Mouse (Mus musculus): ENCODE data around the gene Neurod1.
A peak's percentile ranks its signal among the peaks of the same experiment; 100 is the strongest.

The Neurod1 gene

DNA sequence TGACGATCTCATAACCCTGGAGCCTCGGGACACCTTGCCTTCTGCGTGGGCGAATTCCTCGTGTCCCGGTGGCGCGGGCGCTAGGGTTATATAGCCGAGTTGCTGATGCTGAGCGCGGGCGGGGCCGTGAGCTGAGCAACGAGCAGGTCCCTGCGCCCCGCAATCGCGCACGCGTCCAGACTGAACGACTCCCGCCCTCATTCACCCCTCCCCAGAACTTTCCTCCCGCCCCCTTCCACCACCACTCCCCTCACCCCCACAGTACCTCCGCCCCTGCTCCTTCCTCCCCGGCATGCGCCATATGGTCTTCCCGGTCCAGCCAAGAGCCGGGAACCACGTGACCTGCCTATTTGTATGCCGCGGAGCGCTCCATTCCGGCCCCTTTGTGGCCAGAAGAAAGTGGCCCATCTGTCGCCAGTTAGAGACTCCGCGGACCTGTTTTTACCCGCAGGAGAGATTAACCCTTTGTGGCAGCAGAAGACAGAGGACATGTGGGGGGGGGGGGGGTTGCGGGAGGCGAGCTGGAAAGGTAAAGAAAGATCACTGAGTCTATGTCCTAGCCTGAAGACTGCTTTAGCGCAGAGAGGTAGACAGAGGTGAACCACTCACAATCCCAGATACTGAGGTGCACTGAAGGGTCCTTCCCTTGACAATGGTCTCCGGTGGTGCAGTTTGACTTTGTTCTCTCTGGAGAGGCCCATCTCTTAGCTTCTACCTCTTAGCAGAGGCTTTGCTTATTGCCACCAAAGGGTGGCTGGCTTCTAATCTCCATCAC is at the start of gene Neurod1, which contains the start of gene Cerkl:
TSS of gene Neurod1 (minus strand) at position 177 of the 775 bp plus-strand sequence.
TSS of gene Cerkl (minus strand) at position 211 of the 775 bp plus-strand sequence.
- peak; percentile 87 for DNase-seq (ENCODE audit: low spot score)

GRCm38 (mm10) chr2:79498990-79499755 is 42.6 kb upstream of the Neurod1 start:
- DNase-seq (ENCODE audit: low spot score): peak; percentile 93

DNA sequence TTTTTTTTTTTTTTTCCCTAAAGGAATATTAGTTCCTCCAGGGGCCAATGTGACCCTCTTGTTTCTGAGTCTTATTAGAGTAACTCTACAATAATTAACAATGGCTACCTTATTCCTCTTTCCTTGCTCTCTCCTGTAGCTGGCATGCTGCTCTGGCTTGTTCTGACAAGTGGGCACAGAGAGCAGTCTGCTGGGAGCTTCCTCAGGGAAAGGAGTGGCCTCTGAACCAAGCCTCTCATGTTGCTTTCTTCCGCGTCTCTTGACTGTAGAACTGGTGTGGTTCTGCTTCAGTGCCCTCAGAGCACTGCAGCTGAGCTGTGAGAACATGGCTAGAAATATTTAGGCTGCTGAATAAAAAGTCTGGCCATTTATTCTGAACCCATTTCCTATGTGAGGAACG is 28.6 kb upstream of the Neurod1 start:
- no peak for DNase-seq (ENCODE audit: low spot score)

- no peak for DNase-seq (ENCODE audit: low spot score)
These were observed 26.0 kb upstream of the Neurod1 start for GRCm38 (mm10) chr2:79482511-79482910.

- no peak for DNase-seq (ENCODE audit: low spot score)
These were observed 5.9 kb upstream of the Neurod1 start for GRCm38 (mm10) chr2:79462411-79462810.

- DNase-seq (ENCODE audit: low spot score): no peak
These were observed 5.3 kb upstream of the Neurod1 start for GRCm38 (mm10) chr2:79461861-79462260.

DNA sequence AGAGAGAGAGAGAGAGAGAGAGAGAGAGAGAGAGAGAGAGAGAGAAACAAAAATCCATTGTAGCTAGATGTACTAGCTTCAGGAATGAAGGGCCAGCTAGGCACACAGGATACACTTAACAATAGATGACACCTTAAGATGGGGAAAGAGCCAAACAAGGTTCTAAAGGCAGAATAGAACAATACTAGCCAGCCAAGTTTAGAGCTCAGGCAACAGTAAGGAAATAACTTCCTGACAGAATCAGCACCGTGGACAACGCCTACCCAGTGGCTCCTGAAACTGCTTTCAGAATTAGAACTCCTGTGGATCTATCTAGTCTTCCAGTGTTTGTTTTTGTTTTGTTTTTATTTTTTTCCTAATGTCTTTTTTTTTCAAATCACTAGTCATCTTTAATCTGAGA is 4.0 kb upstream of the Neurod1 start:
- peak; percentile 58 for DNase-seq (ENCODE audit: low spot score)

DNA sequence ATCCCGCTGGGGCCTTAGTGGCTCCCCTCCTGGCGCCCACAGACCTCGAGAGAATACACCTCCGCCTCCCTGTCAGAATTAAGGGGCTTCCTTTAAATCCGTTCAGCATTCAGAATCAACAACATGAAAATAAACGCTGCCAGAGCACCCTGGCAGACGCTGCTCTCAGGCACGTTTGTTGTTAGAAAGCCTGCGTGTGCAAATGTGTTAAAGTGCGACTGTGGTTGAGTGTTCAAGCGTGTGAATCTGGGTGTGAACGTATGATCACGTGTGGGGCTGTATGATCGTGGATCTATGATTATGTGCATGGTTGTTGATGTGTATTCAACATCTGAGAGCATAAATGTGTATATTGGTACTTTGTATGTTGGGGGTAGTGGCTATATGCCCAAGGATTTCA is 3.6 kb upstream of the Neurod1 start:
- peak; percentile 45 for DNase-seq (ENCODE audit: low spot score)

DNA sequence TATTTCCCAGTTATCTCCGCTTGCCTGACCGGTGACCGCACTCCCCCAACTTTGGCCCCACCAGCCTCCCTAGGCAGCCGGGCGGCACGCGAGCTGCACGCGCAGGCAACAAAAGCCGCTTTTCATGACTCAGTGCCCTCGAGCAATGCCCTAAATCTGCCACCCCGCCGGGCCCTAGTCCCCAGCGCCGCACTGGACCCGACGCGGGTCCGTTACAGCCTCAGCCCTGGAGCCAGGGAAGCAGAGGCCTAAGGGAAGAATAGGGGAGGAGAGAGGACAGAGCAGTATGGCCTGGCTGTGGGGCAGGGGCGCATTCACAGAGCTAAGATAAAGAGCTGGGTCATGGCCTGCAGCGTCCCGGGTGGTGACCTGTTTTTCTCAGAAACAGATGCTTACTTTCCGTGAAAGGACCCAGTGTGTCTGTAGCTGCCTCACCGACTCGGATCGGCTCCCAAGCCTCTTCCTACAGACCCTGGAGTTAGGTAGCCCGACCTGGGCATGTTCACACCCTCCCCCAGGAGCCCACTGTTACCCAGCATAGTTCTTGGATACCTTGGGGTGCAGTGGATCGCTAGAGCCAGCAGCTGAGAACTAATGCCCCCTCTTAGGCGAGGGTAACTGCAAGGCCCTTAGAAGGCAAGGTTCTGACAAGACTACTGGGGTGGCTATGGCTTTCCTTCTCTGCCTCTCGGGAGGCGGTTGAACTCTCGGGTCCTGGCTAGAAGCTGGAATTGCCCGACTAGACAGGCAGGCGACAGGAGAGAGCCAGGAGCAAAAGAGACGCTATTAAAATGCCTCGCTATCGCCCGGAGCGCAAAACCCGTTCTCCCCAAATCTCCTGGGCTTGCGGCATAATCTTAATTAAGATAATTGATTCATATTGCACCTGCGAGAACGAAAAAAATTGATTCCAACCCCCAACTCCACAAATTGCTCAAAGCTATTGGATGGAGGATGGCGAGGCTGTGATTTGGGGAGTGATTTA is 2.8 kb upstream of the Neurod1 start:
- DNase-seq (ENCODE audit: low spot score): peak; percentile 93

- no peak for DNase-seq (ENCODE audit: low spot score)
These were observed 1.4 kb upstream of the Neurod1 start for GRCm38 (mm10) chr2:79457932-79458331.

GRCm38 (mm10) chr2:79457434-79457833 is 883 bp upstream of the Neurod1 start:
- DNase-seq (ENCODE audit: low spot score): no peak

DNA sequence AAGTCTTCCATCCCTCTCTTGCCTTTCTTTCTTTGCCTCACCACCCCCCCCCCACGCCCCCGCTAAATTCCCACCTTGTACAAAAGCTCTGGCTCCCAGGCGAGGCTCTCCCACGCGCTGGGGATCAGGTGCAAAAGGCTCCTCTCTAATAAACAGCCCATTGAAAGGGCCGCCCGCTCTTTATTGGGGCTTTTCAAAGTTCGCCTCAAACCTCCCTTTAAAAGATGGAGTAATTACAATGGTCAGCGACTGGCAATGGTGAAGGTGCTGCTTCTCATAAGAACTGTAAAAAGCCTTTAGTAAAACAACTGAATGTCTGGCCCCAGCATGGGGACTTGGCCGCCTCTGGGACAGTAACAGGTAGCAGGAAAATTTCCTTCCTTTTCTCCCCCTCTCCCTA is 905 bp downstream of the Neurod1 start:
- DNase-seq (ENCODE audit: low spot score): peak; percentile 27

DNA sequence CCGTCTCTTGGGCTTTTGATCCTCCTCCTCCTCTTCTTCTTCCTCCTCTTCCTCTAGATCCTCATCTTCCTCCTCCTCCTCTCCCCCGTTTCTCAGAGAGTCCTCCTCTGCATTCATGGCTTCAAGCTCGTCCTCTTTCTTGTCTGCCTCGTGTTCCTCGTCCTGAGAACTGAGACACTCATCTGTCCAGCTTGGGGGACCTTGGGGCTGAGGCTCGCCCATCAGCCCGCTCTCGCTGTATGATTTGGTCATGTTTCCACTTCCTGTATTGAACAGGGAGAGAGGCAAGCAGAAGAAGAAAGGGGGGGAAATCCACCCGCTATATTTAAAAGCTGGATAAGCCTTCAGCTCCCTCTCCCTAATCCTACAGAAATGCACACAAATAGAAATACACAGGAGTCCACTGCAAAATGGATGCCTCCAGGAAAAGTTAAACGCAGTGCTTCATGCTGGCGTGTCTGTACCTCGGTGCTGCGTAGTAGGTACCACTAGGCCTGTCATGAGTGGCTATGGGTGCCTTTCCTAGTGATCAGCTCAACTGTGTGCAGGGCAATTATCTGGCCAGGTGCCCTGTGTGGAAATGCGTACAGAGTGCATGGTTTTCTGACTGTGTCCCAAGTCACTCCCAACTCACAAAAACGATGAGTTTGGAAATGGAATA is 1.6 kb downstream of the Neurod1 start:
- DNase-seq (ENCODE audit: low spot score): peak; percentile 43

DNA sequence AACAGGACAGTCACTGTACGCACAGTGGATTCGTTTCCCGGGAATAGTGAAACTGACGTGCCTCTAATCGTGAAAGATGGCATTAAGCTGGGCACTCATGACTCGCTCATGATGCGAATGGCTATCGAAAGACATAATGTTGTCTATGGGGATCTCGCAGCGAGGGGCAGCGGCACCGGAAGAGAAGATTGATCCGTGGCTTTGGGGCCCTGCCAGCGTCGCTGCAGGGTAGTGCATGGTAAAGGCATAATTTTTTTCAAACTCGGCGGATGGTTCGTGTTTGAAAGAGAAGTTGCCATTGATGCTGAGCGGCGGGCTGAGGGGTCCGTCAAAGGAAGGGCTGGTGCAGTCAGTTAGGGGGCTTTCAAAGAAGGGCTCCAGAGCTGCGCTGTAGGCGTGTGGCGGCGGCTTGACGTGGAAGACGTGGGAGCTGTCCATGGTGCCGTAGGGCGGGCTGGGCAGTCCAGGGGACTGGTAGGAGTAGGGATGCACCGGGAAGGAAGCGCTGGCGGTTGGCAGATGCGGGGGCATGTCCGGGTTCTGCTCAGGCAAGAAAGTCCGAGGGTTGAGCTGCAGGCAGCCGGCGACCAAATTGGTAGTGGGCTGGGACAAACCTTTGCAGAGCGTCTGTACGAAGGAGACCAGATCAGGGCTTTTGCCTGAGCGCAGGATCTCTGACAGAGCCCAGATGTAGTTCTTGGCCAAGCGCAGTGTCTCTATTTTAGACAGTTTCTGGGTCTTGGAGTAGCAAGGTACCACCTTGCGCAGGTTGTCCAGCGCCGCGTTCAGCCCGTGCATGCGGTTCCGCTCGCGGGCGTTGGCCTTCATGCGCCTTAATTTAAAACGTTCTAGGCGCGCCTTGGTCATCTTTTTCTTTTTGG is 2.4 kb downstream of the Neurod1 start:
- DNase-seq (ENCODE audit: low spot score): peak; percentile 86

GRCm38 (mm10) chr2:79451438-79451837 is 5.1 kb downstream of the Neurod1 start:
- no peak for DNase-seq (ENCODE audit: low spot score)

DNA sequence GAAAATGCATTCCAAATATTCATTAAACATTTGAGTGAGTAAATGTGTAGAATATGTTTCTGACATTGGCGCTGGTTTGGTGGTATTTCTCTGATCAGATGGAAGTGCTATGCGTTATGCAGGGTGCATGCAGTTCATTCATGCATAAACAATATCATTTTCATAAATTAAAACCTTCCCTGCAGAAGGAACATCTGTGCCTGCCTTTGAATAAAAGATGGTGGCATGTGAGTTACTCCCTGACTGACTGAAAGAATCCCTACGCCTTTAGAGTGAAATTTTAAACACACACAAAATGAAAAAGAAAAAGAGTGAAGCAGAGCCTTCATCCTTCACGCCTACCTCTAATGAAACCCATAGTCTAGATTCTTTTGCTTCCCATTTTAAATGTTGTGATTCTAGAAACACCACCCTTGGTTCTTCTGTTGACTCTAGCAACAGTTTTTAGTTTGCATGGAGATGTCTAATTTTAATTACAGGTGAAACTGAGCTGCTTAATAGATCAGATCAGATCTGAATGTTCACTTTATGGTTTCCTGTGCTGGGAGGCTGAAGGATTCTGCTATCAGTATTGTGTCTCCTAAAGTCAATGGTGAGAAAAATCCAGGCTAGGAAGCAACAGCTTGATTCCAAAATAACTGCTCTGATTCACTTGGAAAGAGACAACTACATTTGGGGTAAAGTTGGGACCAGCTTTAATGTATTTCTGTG is 5.7 kb downstream of the Neurod1 start:
- DNase-seq (ENCODE audit: low spot score): no peak

DNA sequence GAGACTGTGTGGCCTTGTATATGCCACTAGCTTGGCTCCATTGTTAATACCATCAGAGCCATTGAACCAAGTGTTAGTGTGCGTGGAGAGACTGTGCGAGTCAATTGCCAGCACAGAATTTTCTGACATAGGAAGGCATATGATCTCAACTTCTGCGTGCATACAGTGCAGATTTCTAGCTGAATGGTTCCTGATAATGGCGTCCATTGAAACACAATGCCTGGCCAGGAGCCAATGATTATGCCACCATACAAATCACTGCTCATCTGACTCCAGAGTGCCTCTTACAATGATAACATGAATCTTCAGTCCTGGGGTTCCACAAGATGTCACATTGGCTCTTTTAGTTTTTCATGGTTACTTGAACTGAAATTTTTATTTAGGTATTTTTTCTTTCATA is 7.2 kb downstream of the Neurod1 start:
- DNase-seq (ENCODE audit: low spot score): peak; percentile 65

GRCm38 (mm10) chr2:79447198-79447597 is 9.4 kb downstream of the Neurod1 start:
- DNase-seq (ENCODE audit: low spot score): no peak

- DNase-seq (ENCODE audit: low spot score): no peak
These were observed 12.5 kb downstream of the Neurod1 start for GRCm38 (mm10) chr2:79443861-79444620.

Data from retina, embryonic 14.5 days (tissue).